Mouse (Mus musculus) cerebellum, adult 18-20 months (tissue): ENCODE data around the gene Trim8.

ENCODE experiments used
- DNase-seq, 2 experiments: peaks; one replicate each; pipeline ENCODE4 v3.0.0; 2021

Trim8 gene

GRCm38 (mm10) chr19:46480624-46481345 is 20.7 kb upstream of the Trim8 start:
- DNase-seq = no peak

DNA sequence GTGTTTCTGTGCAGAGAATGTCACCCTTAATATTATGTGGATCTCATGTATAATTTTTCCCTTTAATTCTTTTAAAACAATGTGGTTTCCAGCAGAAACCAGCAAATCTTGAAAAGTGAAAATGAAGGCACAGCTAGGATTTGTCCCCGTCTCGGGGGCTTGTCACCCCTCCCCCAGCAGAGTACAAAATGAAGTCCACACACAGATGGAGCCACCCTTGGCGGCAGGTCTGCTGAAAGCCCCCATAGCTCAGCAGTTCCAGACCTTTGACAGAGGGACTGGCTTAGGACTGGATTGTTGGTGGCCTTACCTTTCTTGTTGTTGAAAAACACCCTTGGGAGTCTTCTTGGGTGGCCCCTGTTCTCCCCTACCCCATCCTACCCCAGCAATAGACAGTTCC is 20.1 kb upstream of the Trim8 start:
- no peak for DNase-seq

GRCm38 (mm10) chr19:46481756-46482155 is 19.7 kb upstream of the Trim8 start:
- no peak for DNase-seq

DNA sequence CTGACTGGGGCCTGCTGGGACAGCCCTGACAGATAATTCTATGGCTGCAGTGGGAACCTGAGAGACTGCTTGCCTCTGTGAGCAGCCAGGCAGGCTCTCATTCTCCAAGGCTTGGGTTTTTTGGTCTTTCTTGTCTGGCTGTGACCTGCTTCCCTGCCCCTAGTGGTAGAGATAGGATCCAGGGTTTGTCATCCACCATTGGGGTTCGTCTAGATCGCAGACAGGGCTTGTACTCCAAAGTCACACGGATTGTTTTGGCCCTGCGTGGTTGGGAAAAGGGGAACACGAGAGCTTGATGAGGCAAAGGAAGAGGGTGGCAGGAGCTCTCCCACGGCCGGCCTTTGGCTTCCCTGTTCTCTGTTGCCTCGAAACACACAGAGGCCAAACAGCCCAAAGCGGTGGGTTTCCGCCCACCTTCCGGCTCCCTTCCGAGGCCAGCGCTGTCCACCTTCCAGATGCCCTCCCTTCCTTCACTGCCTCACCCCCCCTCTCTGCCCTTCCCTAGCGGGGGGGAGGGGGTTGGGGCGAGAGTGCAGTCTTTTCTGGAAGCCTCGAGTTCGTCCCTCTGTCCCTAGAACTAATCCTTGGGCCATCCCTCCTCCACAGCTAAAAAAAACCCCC is 18.5 kb upstream of the Trim8 start:
- DNase-seq = peak in 1 of 2 experiments; percentile 25

GRCm38 (mm10) chr19:46483701-46484328 is 17.7 kb upstream of the Trim8 start:
- peak; percentile 46 to 54 for DNase-seq

GRCm38 (mm10) chr19:46484518-46484917 is 17.0 kb upstream of the Trim8 start:
- peak; percentile 53 to 57 for DNase-seq

DNA sequence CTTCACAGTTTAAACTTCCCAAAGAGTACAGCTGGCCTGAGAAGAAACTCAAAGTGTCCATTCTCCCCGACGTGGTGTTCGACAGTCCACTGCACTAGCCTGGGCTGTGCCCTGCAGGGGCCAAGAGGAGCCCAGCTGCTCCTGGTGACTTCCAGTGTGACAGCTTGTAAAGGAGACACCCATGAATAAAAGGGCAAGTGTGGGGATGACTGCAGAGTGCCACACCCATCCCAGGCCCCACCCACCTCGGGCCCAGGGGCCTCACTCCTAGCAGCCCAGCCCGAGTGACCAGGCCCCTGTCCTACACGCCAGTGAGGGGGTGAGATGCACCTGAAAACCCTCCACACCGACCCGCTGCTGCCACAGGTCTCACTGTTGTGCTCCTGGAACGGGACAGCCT is 15.7 kb upstream of the Trim8 start:
- no peak for DNase-seq

DNA sequence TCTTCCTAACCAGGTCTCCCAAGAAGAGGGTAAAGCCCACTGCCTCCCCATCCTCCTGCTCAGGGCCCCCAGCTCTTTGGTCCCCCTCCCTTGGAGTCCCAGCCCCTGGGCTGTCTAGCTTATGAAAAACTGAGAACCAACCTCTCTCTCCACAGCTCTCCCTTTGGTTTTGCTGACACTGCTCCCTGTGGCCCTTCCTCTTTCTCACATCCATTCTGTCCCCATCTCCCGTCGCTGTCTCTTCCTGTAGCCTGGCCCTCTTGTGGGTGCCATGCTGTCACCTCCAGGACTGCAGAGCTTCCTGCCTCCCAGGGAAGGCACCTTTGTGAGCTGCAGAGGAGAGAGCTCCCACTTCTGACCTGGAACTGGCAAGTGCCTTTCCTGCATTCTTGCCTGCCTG is 14.8 kb upstream of the Trim8 start:
- DNase-seq = no peak

- DNase-seq = no peak
Observed at GRCm38 (mm10) chr19:46489448-46489847, 12.1 kb upstream of the Trim8 start.

DNA sequence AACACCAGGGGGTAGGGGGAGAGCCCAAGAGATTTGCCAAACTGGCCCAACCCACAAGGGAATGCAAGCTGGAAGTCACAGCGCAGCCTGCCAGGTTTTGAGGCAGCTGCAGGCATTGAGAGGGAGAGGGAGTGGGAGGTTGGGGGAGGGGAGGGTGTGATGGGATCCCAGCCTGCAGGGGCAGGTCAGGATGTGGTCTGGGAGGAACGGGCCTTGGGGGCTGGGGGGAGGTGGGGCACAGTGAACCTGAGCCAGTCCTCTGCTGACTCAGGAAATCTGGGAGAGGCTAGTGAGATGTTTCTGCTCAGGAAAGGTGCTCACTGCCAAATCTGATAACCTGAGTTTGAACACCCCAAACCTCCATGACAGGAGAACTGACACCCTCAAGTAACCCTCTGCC is 10.9 kb upstream of the Trim8 start:
- no peak for DNase-seq

- DNase-seq = no peak
Observed at GRCm38 (mm10) chr19:46495136-46495535, 6.4 kb upstream of the Trim8 start.

DNA sequence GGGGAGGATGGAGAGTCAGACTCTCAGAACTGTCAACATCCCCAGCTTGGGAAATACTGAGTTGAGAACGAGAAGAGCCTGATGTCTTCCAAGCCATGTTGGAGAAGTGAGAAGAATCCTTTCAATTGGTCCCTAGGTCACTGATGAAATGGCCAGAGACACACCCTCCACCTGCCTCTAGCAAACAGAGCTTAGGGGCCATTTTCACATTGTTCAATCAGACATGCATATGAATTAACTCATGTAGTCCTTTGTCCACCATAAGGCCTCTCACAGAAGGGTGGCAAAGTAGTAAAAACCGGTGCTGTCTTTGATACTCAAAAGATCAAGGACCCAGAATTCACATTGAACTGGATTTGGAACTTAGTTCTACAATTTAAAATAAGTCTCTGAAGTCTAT is 4.3 kb upstream of the Trim8 start:
- DNase-seq = no peak

- no peak for DNase-seq
Observed at GRCm38 (mm10) chr19:46499539-46499835, 2.0 kb upstream of the Trim8 start.

GRCm38 (mm10) chr19:46499836-46500580 is 1.5 kb upstream of the Trim8 start:
- peak; percentile 92 to 98 for DNase-seq

- peak; percentile 58 to 74 for DNase-seq
Observed at GRCm38 (mm10) chr19:46500581-46501341, 741 bp upstream of the Trim8 start.

DNA sequence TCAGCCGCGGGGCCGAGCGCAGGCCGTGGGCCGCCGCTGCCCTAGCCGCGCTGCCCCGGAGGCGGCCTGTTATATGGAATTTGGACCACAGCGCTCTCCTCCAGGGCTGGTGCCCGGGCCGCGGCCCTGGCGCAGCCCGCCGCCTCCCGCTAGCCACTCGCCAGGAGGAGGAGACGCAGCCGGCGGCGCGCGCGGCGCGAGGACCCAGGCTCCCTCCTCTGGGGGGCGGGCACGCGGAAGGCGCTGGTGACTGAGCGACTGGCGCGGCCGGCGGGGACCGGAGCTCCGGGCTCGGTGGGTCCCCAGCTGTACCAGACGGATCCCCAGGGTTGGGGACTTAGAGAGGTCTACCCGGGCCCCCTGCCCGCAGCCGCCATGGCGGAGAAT is 560 bp downstream of the Trim8 start:
- DNase-seq = peak; percentile 75 to 85

DNA sequence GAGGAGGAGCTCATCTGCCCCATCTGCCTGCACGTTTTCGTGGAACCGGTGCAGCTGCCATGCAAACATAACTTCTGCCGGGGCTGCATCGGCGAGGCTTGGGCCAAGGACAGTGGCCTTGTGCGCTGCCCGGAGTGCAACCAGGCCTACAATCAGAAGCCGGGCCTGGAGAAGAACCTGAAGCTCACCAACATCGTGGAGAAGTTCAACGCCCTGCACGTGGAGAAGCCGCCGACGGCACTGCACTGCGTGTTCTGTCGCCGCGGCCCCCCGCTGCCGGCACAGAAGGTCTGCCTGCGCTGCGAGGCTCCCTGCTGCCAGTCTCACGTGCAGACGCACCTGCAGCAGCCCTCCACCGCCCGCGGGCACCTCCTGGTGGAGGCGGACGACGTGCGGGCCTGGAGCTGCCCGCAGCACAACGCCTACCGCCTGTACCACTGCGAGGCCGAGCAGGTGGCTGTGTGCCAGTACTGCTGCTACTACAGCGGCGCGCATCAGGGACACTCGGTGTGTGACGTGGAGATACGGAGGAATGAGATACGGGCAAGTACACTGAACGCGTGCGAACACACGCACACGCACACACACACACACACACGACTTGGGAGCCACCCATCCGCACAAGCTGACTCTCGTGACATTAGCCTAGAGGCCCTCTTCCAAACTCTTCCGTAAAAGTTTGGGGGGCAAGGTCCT is 1.1 kb downstream of the Trim8 start:
- peak; percentile 72 to 86 for DNase-seq

- DNase-seq = peak in 1 of 2 experiments; percentile 51
Observed at GRCm38 (mm10) chr19:46503351-46504084, 2.0 kb downstream of the Trim8 start.

- DNase-seq = peak in 1 of 2 experiments; percentile 44
Observed at GRCm38 (mm10) chr19:46504085-46504552, 2.6 kb downstream of the Trim8 start.

DNA sequence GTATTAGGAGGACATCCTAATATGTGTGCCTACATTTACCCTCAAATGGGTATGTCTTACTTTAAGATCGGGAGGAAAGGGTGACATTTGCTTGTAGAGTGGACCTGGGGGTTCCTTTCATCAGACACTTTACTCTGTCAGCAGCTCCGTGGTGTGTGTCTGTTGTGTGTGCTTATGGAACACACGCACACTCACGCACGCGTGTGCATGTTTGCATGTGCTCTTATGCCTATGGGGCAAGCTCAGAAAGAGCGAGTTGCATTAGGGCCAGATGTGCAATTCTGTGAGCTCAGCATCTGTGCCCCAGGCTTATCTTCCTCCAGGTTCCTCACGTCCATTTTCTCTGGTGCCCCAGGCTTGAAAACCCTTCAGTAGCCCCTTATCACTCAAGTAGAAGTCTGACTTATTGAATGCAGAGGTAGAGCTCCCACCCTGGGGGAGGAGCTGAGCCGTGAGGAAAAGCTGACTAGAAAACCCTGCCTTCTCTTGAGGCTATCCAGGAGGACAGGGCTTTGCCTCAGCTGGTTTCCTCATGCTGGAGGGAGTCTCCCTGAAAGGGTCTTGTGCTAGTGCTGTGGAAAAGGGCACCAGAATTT is 3.4 kb downstream of the Trim8 start:
- DNase-seq = no peak
